20 mouse cellular contexts compared by ENCODE assay signal in the genomic region with DNA sequence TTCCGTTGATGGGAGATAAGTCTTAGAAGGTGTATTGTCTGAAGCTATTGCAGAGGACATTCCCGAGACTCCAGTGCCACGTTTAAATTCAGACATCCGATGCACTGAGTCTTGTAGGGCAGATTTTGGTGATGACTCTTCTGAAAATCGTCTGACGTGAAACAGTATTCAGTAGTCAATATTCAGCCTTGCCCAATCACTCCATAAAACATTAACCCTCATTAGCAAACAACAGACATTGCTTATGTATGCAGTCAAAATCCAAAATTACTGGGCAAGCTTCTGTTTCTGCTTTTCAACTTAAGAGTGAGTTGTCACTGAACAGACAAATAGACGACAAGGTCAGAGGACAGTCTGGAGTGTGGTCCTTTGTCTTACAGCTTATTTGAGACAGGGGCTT. TPM values are rescaled to one million over a fixed set of nuclear protein-coding genes. Genes with fewer than 3 reads are reported as not detected.
DNase-seq lines count a peak whose midpoint lies in the region; ATAC-seq lines count a peak whose summit lies in the region.
"Had no signal": no experiment of that assay in that cellular context is flagged by ENCODE, and none has a peak within 500 bp of the region (broad histone marks: within the 10 kb centered on the region; RNA-seq: fewer than 3 reads in every experiment).

No protein-coding gene starts in this region.

- ATAC-seq in forebrain, embryonic 14.5 days = peak; percentile 19; the same call in 1 of the 2 replicates
- no peak; the same call in 1 of the 2 replicates for ATAC-seq in forebrain, embryonic 15.5 days (replicated peaks)
- peak; percentile 50; the same call in 1 of the 2 replicates for ATAC-seq in neural tube, embryonic 11.5 days (ENCODE audit: insufficient read depth, low FRiP score, low TSS enrichment)

- DNase-seq in forebrain, embryonic 14.5 days (ENCODE audit: low spot score) = peak; percentile 36
- DNase-seq in neural tube, embryonic 11.5 days (ENCODE audit: low spot score) = no peak
- DNase-seq in neural tube, embryonic 10.5 days (ENCODE audit: extremely low spot score, low spot score) = no peak
- no peak for DNase-seq in midbrain, embryonic 10.5 days (ENCODE audit: low spot score)
- DNase-seq in natural killer cell, adult 2 months (ENCODE audit: low spot score in 2 of 2) = no peak
- DNase-seq in adipocyte (ENCODE audit: low spot score) = no peak
- DNase-seq: adrenal gland, postnatal 36 days; B cell, adult 2 months; cerebellum, adult 11-12 months; cerebellum, postnatal 14 days; gastrocnemius, postnatal 10 days; heart, adult 18-20 months; lung, adult 2 months; right cerebral cortex, postnatal 4 days; thymus, adult 2 months had no signal

- no peaks in the 10 kb centered on the region for H3K27me3 ChIP-seq in forebrain, embryonic 14.5 days (replicated peaks; ENCODE audit: control insufficient read depth, insufficient read depth, low read length)
- H3K27me3 ChIP-seq in forebrain, embryonic 15.5 days = no peaks in the 10 kb centered on the region
- no peaks in the 10 kb centered on the region for H3K27me3 ChIP-seq in neural tube, embryonic 11.5 days (ENCODE audit: control insufficient read depth, insufficient read depth, low read length)
- no peaks in the 10 kb centered on the region for H3K27me3 ChIP-seq in midbrain, embryonic 10.5 days (ENCODE audit: low read depth, poor library complexity, severe bottlenecking)
- H3K27me3 ChIP-seq: heart, embryonic 13.5 days; limb, embryonic 15.5 days had no signal

- no peak overlapping the region for H3K4me2 ChIP-seq in forebrain, embryonic 14.5 days (ENCODE audit: low read length)
- H3K4me2 ChIP-seq in forebrain, embryonic 15.5 days (replicated peaks) = no peak overlapping the region
- no peak overlapping the region for H3K4me2 ChIP-seq in neural tube, embryonic 11.5 days (ENCODE audit: low read depth)
- H3K4me2 ChIP-seq: heart, embryonic 13.5 days; limb, embryonic 15.5 days had no signal

- H3K9me3 ChIP-seq in forebrain, embryonic 14.5 days (replicated peaks; ENCODE audit: control insufficient read depth, low read length) = no peaks in the 10 kb centered on the region
- no peaks in the 10 kb centered on the region for H3K9me3 ChIP-seq in forebrain, embryonic 15.5 days
- no peaks in the 10 kb centered on the region for H3K9me3 ChIP-seq in neural tube, embryonic 11.5 days (ENCODE audit: control insufficient read depth, low read length)
- H3K9me3 ChIP-seq in midbrain, embryonic 10.5 days (replicated peaks) = no peaks in the 10 kb centered on the region
- H3K9me3 ChIP-seq: embryonic facial prominence, embryonic 10.5 days; heart, embryonic 13.5 days; limb, embryonic 15.5 days had no signal

- no peak overlapping the region for H3K27ac ChIP-seq in forebrain, embryonic 14.5 days (ENCODE audit: low read depth, low read length)
- no peak overlapping the region for H3K27ac ChIP-seq in forebrain, embryonic 15.5 days (replicated peaks)
- no peak overlapping the region for H3K27ac ChIP-seq in neural tube, embryonic 11.5 days (ENCODE audit: low read depth, low read length)
- H3K27ac ChIP-seq in midbrain, embryonic 10.5 days (replicated peaks) = 0 out of 2 replicates have a peak overlapping the region, but pooled peaks have one; percentile 38
- H3K27ac ChIP-seq: embryonic facial prominence, embryonic 10.5 days; heart, embryonic 13.5 days; limb, embryonic 15.5 days had no signal

- H3K4me3 ChIP-seq in forebrain, embryonic 14.5 days (ENCODE audit: low read depth, low read length) = no peak overlapping the region
- H3K4me3 ChIP-seq in forebrain, embryonic 15.5 days = no peak overlapping the region
- no peak overlapping the region for H3K4me3 ChIP-seq in neural tube, embryonic 11.5 days (ENCODE audit: low read depth, low read length)
- no peak overlapping the region for H3K4me3 ChIP-seq in midbrain, embryonic 10.5 days
- H3K4me3 ChIP-seq: embryonic facial prominence, embryonic 10.5 days; heart, embryonic 13.5 days; limb, embryonic 15.5 days; myocyte had no signal

- 0 out of 2 replicates have a peak, but pooled peaks cover 3% of the 10 kb centered on the region for H3K36me3 ChIP-seq in forebrain, embryonic 14.5 days (ENCODE audit: control insufficient read depth, insufficient read depth, low read length)
- H3K36me3 ChIP-seq in forebrain, embryonic 15.5 days = no peaks in the 10 kb centered on the region
- H3K36me3 ChIP-seq in neural tube, embryonic 11.5 days (ENCODE audit: control insufficient read depth, insufficient read depth, low read length) = no peaks in the 10 kb centered on the region
- H3K36me3 ChIP-seq in midbrain, embryonic 10.5 days = no peaks in the 10 kb centered on the region
- H3K36me3 ChIP-seq: embryonic facial prominence, embryonic 10.5 days; heart, embryonic 13.5 days; limb, embryonic 15.5 days had no signal

- WGBS in forebrain, embryonic 14.5 days = 43% methylated on average over 7 of the region's 7 CpGs
- 33% methylated on average over 7 of the region's 7 CpGs for WGBS in forebrain, embryonic 15.5 days
- WGBS in neural tube, embryonic 11.5 days = 47% methylated on average over 7 of the region's 7 CpGs
- 48% methylated on average over 7 of the region's 7 CpGs for WGBS in midbrain, embryonic 10.5 days

- H3K4me1 ChIP-seq in forebrain, embryonic 14.5 days (ENCODE audit: control insufficient read depth, insufficient read depth, low read length) = peaks cover 9% of the 10 kb centered on the region; the same call in 1 of the 2 replicates
- H3K4me1 ChIP-seq in forebrain, embryonic 15.5 days = peaks cover 19% of the 10 kb centered on the region; the same call in 1 of the 2 replicates
- peaks cover 7% of the 10 kb centered on the region for H3K4me1 ChIP-seq in neural tube, embryonic 11.5 days (ENCODE audit: control insufficient read depth, insufficient read depth, low read length)
- H3K4me1 ChIP-seq in midbrain, embryonic 10.5 days = peaks cover 24% of the 10 kb centered on the region
- H3K4me1 ChIP-seq: heart, embryonic 13.5 days; limb, embryonic 15.5 days had no signal

- H3K9ac ChIP-seq in forebrain, embryonic 14.5 days (ENCODE audit: low read length) = no peak overlapping the region
- H3K9ac ChIP-seq in forebrain, embryonic 15.5 days (replicated peaks) = no peak overlapping the region
- no peak overlapping the region for H3K9ac ChIP-seq in neural tube, embryonic 11.5 days (ENCODE audit: low read length)
- H3K9ac ChIP-seq: heart, embryonic 13.5 days; limb, embryonic 15.5 days had no signal

RNA-seq across cellular contexts. Expression of a gene that starts 57.7 kb away (rescaled TPM):
- polyA plus RNA-seq in forebrain, embryonic 14.5 days (2014; fragmentation: Nextera tagmentation; extraction: Ambion mirVana) = 87.6 and 113 TPM in 2 replicates
- polyA plus RNA-seq in forebrain, embryonic 15.5 days (2015; fragmentation: Nextera tagmentation; extraction: Ambion mirVana) = 107 and 112 TPM in 2 replicates
- polyA plus RNA-seq in neural tube, embryonic 11.5 days (2014; fragmentation: Nextera tagmentation; extraction: Ambion mirVana) = 86.0 and 94.4 TPM in 2 replicates
- polyA plus RNA-seq in midbrain, embryonic 10.5 days (2016; fragmentation: Nextera tagmentation; extraction: Ambion mirVana) = 31.8 and 51.7 TPM in 2 replicates
